Mouse (Mus musculus): ENCODE results near the gene Zkscan5. TPM values are rescaled to one million over a fixed set of nuclear protein-coding genes. Genes with fewer than 3 reads are reported as not detected.

The Zkscan5 gene
- polyA plus RNA-seq (2016; fragmentation: Nextera tagmentation; extraction: Ambion mirVana) = 10.7 and 11.5 TPM in 2 replicates

GRCm38 (mm10) chr5:145203936-145204691, at the start of gene Zkscan5:
Zkscan5 (plus strand) TSS chr5:145204562.
- H3K36me3 ChIP-seq = peaks cover 16% of the 10 kb centered on the region
- H3K4me1 ChIP-seq (replicated peaks) = peaks cover 21% of the 10 kb centered on the region
- whole genome bisulfite sequencing = under 1% methylated on average over 22 of the region's 22 CpGs
- peak within 1 kb of the TSS; percentile 65 for H3K9ac ChIP-seq
- H3K9me3 ChIP-seq (replicated peaks) = peaks cover 3% of the 10 kb centered on the region; the same call in 1 of the 2 replicates
- peak within 1 kb of the TSS; percentile 58 for H3K4me3 ChIP-seq
- peak within 1 kb of the TSS; percentile 85 for H3K27ac ChIP-seq (ENCODE audit: poor library complexity, severe bottlenecking)
- H3K4me2 ChIP-seq = peak within 1 kb of the TSS; percentile 72
- peak; percentile 96 for ATAC-seq (ENCODE audit: insufficient number of reproducible peaks, low FRiP score)
- no peaks in the 10 kb centered on the region for H3K27me3 ChIP-seq (replicated peaks)

- ATAC-seq (ENCODE audit: insufficient number of reproducible peaks, low FRiP score) = no peak
- H3K36me3 ChIP-seq = peaks cover 79% of the 10 kb centered on the region
Measured at GRCm38 (mm10) chr5:145161361-145161760, 43.0 kb upstream of the Zkscan5 start.

GRCm38 (mm10) chr5:145164710-145165109, 39.7 kb upstream of the Zkscan5 start:
- Histone ChIP-seq H3K9ac (peak overlapping the region; percentile 8; the same call in 1 of the 2 replicates), H3K4me3 (peak overlapping the region; percentile 9; the same call in 1 of the 2 replicates)

More at GRCm38 (mm10) chr5:145161361-145161760, 43.0 kb upstream of the Zkscan5 start:
- 93% methylated on average over 14 of the region's 14 CpGs for WGBS
- H3K4me3 ChIP-seq = no peak overlapping the region
- no peak overlapping the region for H3K4me2 ChIP-seq
- no peaks in the 10 kb centered on the region for H3K27me3 ChIP-seq (replicated peaks)
- H3K9me3 ChIP-seq (replicated peaks) = no peaks in the 10 kb centered on the region
- H3K27ac ChIP-seq (ENCODE audit: poor library complexity, severe bottlenecking) = no peak overlapping the region
- peaks cover 25% of the 10 kb centered on the region for H3K4me1 ChIP-seq (replicated peaks)
- no peak overlapping the region for H3K9ac ChIP-seq

GRCm38 (mm10) chr5:145165184-145165583, 39.2 kb upstream of the Zkscan5 start:
- Histone ChIP-seq H3K27me3 (replicated peaks) (no peaks in the 10 kb centered on the region), H3K27ac (ENCODE audit: poor library complexity, severe bottlenecking) (no peak overlapping the region), H3K4me2 (peak overlapping the region; percentile 71; the same call in 1 of the 2 replicates), H3K9ac (0 out of 2 replicates have a peak overlapping the region, but pooled peaks have one; percentile 8), H3K9me3 (replicated peaks) (no peaks in the 10 kb centered on the region), H3K36me3 (peaks cover 46% of the 10 kb centered on the region), H3K4me1 (replicated peaks) (peaks cover 39% of the 10 kb centered on the region), H3K4me3 (no peak overlapping the region)
- ATAC-seq (ENCODE audit: insufficient number of reproducible peaks, low FRiP score) = no peak
- WGBS = 79% methylated on average over 15 of the region's 15 CpGs

More at GRCm38 (mm10) chr5:145164710-145165109, 39.7 kb upstream of the Zkscan5 start:
- Histone ChIP-seq H3K4me2 (peak overlapping the region; percentile 71), H3K27me3 (replicated peaks) (no peaks in the 10 kb centered on the region), H3K27ac (ENCODE audit: poor library complexity, severe bottlenecking) (no peak overlapping the region), H3K36me3 (peaks cover 48% of the 10 kb centered on the region), H3K9me3 (replicated peaks) (no peaks in the 10 kb centered on the region), H3K4me1 (replicated peaks) (peaks cover 39% of the 10 kb centered on the region)
- no peak for ATAC-seq (ENCODE audit: insufficient number of reproducible peaks, low FRiP score)
- WGBS = 50% methylated on average over 3 of the region's 3 CpGs

GRCm38 (mm10) chr5:145166536-145167305, 37.6 kb upstream of the Zkscan5 start, which contains the start of the genes Ptcd1 and Cpsf4:
Ptcd1 (minus strand) TSS chr5:145167108.
Cpsf4 (plus strand) TSS chr5:145167213.
- Histone ChIP-seq H3K4me3 (peak within 1 kb of the TSS; percentile 72), H3K4me2 (peak within 1 kb of the TSS; percentile 89), H3K27ac (ENCODE audit: poor library complexity, severe bottlenecking) (peak within 1 kb of the TSS; percentile 85), H3K27me3 (replicated peaks) (no peaks in the 10 kb centered on the region), H3K4me1 (replicated peaks) (peaks cover 39% of the 10 kb centered on the region), H3K9me3 (replicated peaks) (no peaks in the 10 kb centered on the region), H3K9ac (peak within 1 kb of the TSS; percentile 92), H3K36me3 (peaks cover 47% of the 10 kb centered on the region)
- peak; percentile 96 for ATAC-seq (ENCODE audit: insufficient number of reproducible peaks, low FRiP score)
- WGBS = under 1% methylated on average over 51 of the region's 51 CpGs

GRCm38 (mm10) chr5:145167306-145167661, 37.1 kb upstream of the Zkscan5 start:
- WGBS = 0% methylated on average over 25 of the region's 28 CpGs
- Histone ChIP-seq H3K27me3 (replicated peaks) (no peaks in the 10 kb centered on the region), H3K36me3 (peaks cover 47% of the 10 kb centered on the region)

GRCm38 (mm10) chr5:145178461-145178980, 25.8 kb upstream of the Zkscan5 start:
- no peak overlapping the region for H3K4me2 ChIP-seq
- ATAC-seq (ENCODE audit: insufficient number of reproducible peaks, low FRiP score) = no peak
- H3K27me3 ChIP-seq (replicated peaks) = no peaks in the 10 kb centered on the region
- no peak overlapping the region for H3K4me3 ChIP-seq
- H3K9me3 ChIP-seq (replicated peaks) = no peaks in the 10 kb centered on the region
- 0 out of 2 replicates have a peak, but pooled peaks cover 3% of the 10 kb centered on the region for H3K4me1 ChIP-seq (replicated peaks)
- no peak overlapping the region for H3K27ac ChIP-seq (ENCODE audit: poor library complexity, severe bottlenecking)
- 85% methylated on average over 18 of the region's 18 CpGs for WGBS
- peaks cover 100% of the 10 kb centered on the region for H3K36me3 ChIP-seq
- H3K9ac ChIP-seq = no peak overlapping the region

More at GRCm38 (mm10) chr5:145167306-145167661, 37.1 kb upstream of the Zkscan5 start:
- Histone ChIP-seq H3K4me1 (replicated peaks) (peaks cover 39% of the 10 kb centered on the region), H3K27ac (ENCODE audit: poor library complexity, severe bottlenecking) (peak overlapping the region; percentile 63), H3K4me2 (peak overlapping the region; percentile 89), H3K9me3 (replicated peaks) (no peaks in the 10 kb centered on the region), H3K9ac (peak overlapping the region; percentile 92), H3K4me3 (peak overlapping the region; percentile 72)
- peak; percentile 13; the same call in 1 of the 2 replicates for ATAC-seq (ENCODE audit: insufficient number of reproducible peaks, low FRiP score)

- peaks cover 86% of the 10 kb centered on the region for H3K36me3 ChIP-seq
- WGBS = 91% methylated on average over 2 of the region's 2 CpGs
- ATAC-seq (ENCODE audit: insufficient number of reproducible peaks, low FRiP score) = no peak
- no peak overlapping the region for H3K27ac ChIP-seq (ENCODE audit: poor library complexity, severe bottlenecking)
- no peak overlapping the region for H3K4me3 ChIP-seq
- H3K4me1 ChIP-seq (replicated peaks) = peaks cover 17% of the 10 kb centered on the region
- no peaks in the 10 kb centered on the region for H3K9me3 ChIP-seq (replicated peaks)
- H3K27me3 ChIP-seq (replicated peaks) = no peaks in the 10 kb centered on the region
- H3K9ac ChIP-seq = no peak overlapping the region
- H3K4me2 ChIP-seq = no peak overlapping the region
Measured at GRCm38 (mm10) chr5:145185244-145185643, 19.1 kb upstream of the Zkscan5 start.

GRCm38 (mm10) chr5:145189416-145189815, 14.9 kb upstream of the Zkscan5 start:
- Histone ChIP-seq H3K4me3 (peak overlapping the region; percentile 85; the same call in 1 of the 2 replicates), H3K9ac (peak overlapping the region; percentile 88), H3K4me1 (replicated peaks) (peaks cover 19% of the 10 kb centered on the region), H3K4me2 (peak overlapping the region; percentile 90), H3K27ac (ENCODE audit: poor library complexity, severe bottlenecking) (no peak overlapping the region), H3K9me3 (replicated peaks) (no peaks in the 10 kb centered on the region), H3K36me3 (peaks cover 53% of the 10 kb centered on the region), H3K27me3 (replicated peaks) (no peaks in the 10 kb centered on the region)
- ATAC-seq (ENCODE audit: insufficient number of reproducible peaks, low FRiP score) = peak; percentile 66
- whole genome bisulfite sequencing = 87% methylated on average over 6 of the region's 6 CpGs

GRCm38 (mm10) chr5:145190373-145190772, 14.0 kb upstream of the Zkscan5 start:
- peak overlapping the region; percentile 90 for H3K4me2 ChIP-seq
- peaks cover 19% of the 10 kb centered on the region for H3K4me1 ChIP-seq (replicated peaks)
- 22% methylated on average over 5 of the region's 5 CpGs for WGBS
- H3K4me3 ChIP-seq = peak overlapping the region; percentile 85
- H3K9ac ChIP-seq = peak overlapping the region; percentile 88
- no peaks in the 10 kb centered on the region for H3K9me3 ChIP-seq (replicated peaks)
- H3K27me3 ChIP-seq (replicated peaks) = no peaks in the 10 kb centered on the region
- H3K27ac ChIP-seq (ENCODE audit: poor library complexity, severe bottlenecking) = peak overlapping the region; percentile 95
- H3K36me3 ChIP-seq = peaks cover 54% of the 10 kb centered on the region
- ATAC-seq (ENCODE audit: insufficient number of reproducible peaks, low FRiP score) = peak; percentile 13; the same call in 1 of the 2 replicates
